Mouse (Mus musculus) neural tube, embryonic 15.5 days (tissue): ENCODE measurements around the gene Slc6a8. TPM values are rescaled to one million over a fixed set of nuclear protein-coding genes. Genes with fewer than 3 reads are reported as not detected.
A peak's percentile ranks its signal among the peaks of the same experiment; 100 is the strongest.

ENCODE experiments used
- ATAC-seq: fragments of 200-750 bp; cut with Nextera tagmentation; 2 replicates; pipeline ENCODE4 v1.8.0; 2017; ENCODE audit warnings: mild to moderate bottlenecking, moderate TSS enrichment, moderate library complexity; ENCODE audit not compliant: low FRiP score
- H3K27ac ChIP-seq: fragments of 300-500 bp; sonication (generic); replicated peaks from 2 replicates; pipeline ENCODE4 v1.5.1; 2015; ENCODE audit warnings: mild to moderate bottlenecking, inconsistent platforms
- H3K27me3 ChIP-seq: fragments of 300-500 bp; sonication (generic); replicated peaks from 2 replicates; pipeline ENCODE4 v1.6.1; 2015; ENCODE audit warnings: inconsistent platforms
- H3K36me3 ChIP-seq: fragments of 300-500 bp; sonication (generic); 2 replicates; pipeline ENCODE4 v1.6.1; 2015; ENCODE audit warnings: inconsistent platforms
- H3K4me1 ChIP-seq: fragments of 300-500 bp; sonication (generic); 2 replicates; pipeline ENCODE4 v1.6.1; 2015; ENCODE audit warnings: inconsistent platforms
- H3K4me2 ChIP-seq: fragments of 300-500 bp; sonication (generic); 2 replicates; pipeline ENCODE4 v1.6.1; 2015; ENCODE audit warnings: inconsistent platforms, mild to moderate bottlenecking, moderate library complexity
- H3K4me3 ChIP-seq: fragments of 300-500 bp; sonication (generic); replicated peaks from 2 replicates; pipeline ENCODE4 v1.5.1; 2015; ENCODE audit warnings: mild to moderate bottlenecking, inconsistent platforms
- H3K9ac ChIP-seq: fragments of 300-500 bp; sonication (generic); replicated peaks from 2 replicates; pipeline ENCODE4 v1.6.1; 2015; ENCODE audit warnings: mild to moderate bottlenecking, inconsistent platforms
- H3K9me3 ChIP-seq: fragments of 300-500 bp; sonication (generic); replicated peaks from 2 replicates; pipeline ENCODE4 v1.6.1; 2016; ENCODE audit warnings: inconsistent platforms
- WGBS: fragments of 180-500 bp; shearing (Covaris S2); methylation state at CpG from one replicate; pipeline ENCODE4 v1.1.7; 2015; ENCODE audit warnings: mixed read lengths; 5-methylcytosine and 5-hydroxymethylcytosine counted together
- polyA plus RNA-seq: library from polyadenylated mRNA; unstranded; fragments of >200 nt; fragmentation: Nextera tagmentation; extraction: Ambion mirVana; gene quantifications from 2 replicates; pipeline ENCODE4 v1.2.1, GENCODE M21; 2015

The Slc6a8 gene
- polyA plus RNA-seq, 1 experiment from 2014 or later = 8.2 TPM

GRCm38 (mm10) chrX:73685629-73686028, 12.7 kb downstream of the Slc6a8 start:
- H3K36me3 ChIP-seq = peaks cover 18% of the 10 kb centered on the region
- no peak overlapping the region for H3K9ac ChIP-seq
- no peaks in the 10 kb centered on the region for H3K4me1 ChIP-seq
- H3K27ac ChIP-seq = no peak overlapping the region
- no peak overlapping the region for H3K4me2 ChIP-seq
- no peaks in the 10 kb centered on the region for H3K27me3 ChIP-seq
- 52% methylated on average over 3 of the region's 3 CpGs for WGBS
- no peaks in the 10 kb centered on the region for H3K9me3 ChIP-seq
- no peak overlapping the region for H3K4me3 ChIP-seq
- ATAC-seq = no peak

GRCm38 (mm10) chrX:73690917-73691629, 18.1 kb downstream of the Slc6a8 start:
- ATAC-seq = no peak
- 77% methylated on average over 5 of the region's 5 CpGs for whole genome bisulfite sequencing

GRCm38 (mm10) chrX:73700472-73700871, 27.5 kb downstream of the Slc6a8 start:
- Histone ChIP-seq H3K36me3 (no peaks in the 10 kb centered on the region), H3K4me1 (no peaks in the 10 kb centered on the region), H3K27me3 (no peaks in the 10 kb centered on the region), H3K4me2 (no peak overlapping the region), H3K4me3 (no peak overlapping the region), H3K9me3 (no peaks in the 10 kb centered on the region), H3K9ac (no peak overlapping the region), H3K27ac (no peak overlapping the region)
- ATAC-seq = no peak
- 85% methylated on average over 1 of the region's 1 CpGs for WGBS

More at GRCm38 (mm10) chrX:73690917-73691629, 18.1 kb downstream of the Slc6a8 start:
- Histone ChIP-seq H3K4me2 (no peak overlapping the region), H3K36me3 (peaks cover 9% of the 10 kb centered on the region; the same call in 1 of the 2 replicates), H3K4me3 (no peak overlapping the region), H3K9ac (no peak overlapping the region), H3K9me3 (no peaks in the 10 kb centered on the region), H3K27ac (no peak overlapping the region), H3K4me1 (no peaks in the 10 kb centered on the region), H3K27me3 (no peaks in the 10 kb centered on the region)

GRCm38 (mm10) chrX:73715476-73716108, 42.6 kb downstream of the Slc6a8 start:
- Histone ChIP-seq H3K4me3 (peak overlapping the region; percentile 50), H3K36me3 (no peaks in the 10 kb centered on the region), H3K27me3 (no peaks in the 10 kb centered on the region), H3K4me2 (peak overlapping the region; percentile 68), H3K4me1 (peaks cover 36% of the 10 kb centered on the region), H3K27ac (peak overlapping the region; percentile 82), H3K9ac (peak overlapping the region; percentile 55), H3K9me3 (no peaks in the 10 kb centered on the region)
- peak; percentile 6; the same call in 1 of the 2 replicates for ATAC-seq
- WGBS = 32% methylated on average over 21 of the region's 21 CpGs

GRCm38 (mm10) chrX:73716109-73716661, 43.2 kb downstream of the Slc6a8 start, which contains the start of the genes Bcap31 and Abcd1:
Bcap31 (minus strand) TSS chrX:73716175.
Abcd1 (plus strand) TSS chrX:73716597.
- WGBS = 31% methylated on average over 41 of the region's 45 CpGs
- H3K27ac ChIP-seq = peak within 1 kb of the TSS; percentile 82
- ATAC-seq = peak; percentile 91
- H3K27me3 ChIP-seq = no peaks in the 10 kb centered on the region
- H3K9me3 ChIP-seq = no peaks in the 10 kb centered on the region
- peak within 1 kb of the TSS; percentile 55 for H3K9ac ChIP-seq
- H3K4me1 ChIP-seq = peaks cover 36% of the 10 kb centered on the region
- peak within 1 kb of the TSS; percentile 68 for H3K4me2 ChIP-seq
- 0 out of 2 replicates have a peak, but pooled peaks cover 3% of the 10 kb centered on the region for H3K36me3 ChIP-seq
- H3K4me3 ChIP-seq = peak within 1 kb of the TSS; percentile 50

GRCm38 (mm10) chrX:73716709-73717545, 44.0 kb downstream of the Slc6a8 start:
- Histone ChIP-seq H3K4me2 (peak overlapping the region; percentile 68), H3K27ac (peak overlapping the region; percentile 82), H3K36me3 (0 out of 2 replicates have a peak, but pooled peaks cover 3% of the 10 kb centered on the region), H3K27me3 (no peaks in the 10 kb centered on the region), H3K9ac (peak overlapping the region; percentile 55), H3K4me3 (peak overlapping the region; percentile 50), H3K9me3 (no peaks in the 10 kb centered on the region), H3K4me1 (peaks cover 36% of the 10 kb centered on the region)
- ATAC-seq = peak; percentile 71
- WGBS = 32% methylated on average over 30 of the region's 30 CpGs

- Histone ChIP-seq H3K4me1 (peaks cover 36% of the 10 kb centered on the region), H3K27ac (no peak overlapping the region), H3K4me2 (peak overlapping the region; percentile 68), H3K9ac (no peak overlapping the region), H3K9me3 (no peaks in the 10 kb centered on the region), H3K27me3 (no peaks in the 10 kb centered on the region), H3K36me3 (0 out of 2 replicates have a peak, but pooled peaks cover 3% of the 10 kb centered on the region), H3K4me3 (peak overlapping the region; percentile 50)
- 68% methylated on average over 11 of the region's 11 CpGs for WGBS
- no peak for ATAC-seq
These were observed 44.7 kb downstream of the Slc6a8 start for GRCm38 (mm10) chrX:73717667-73718066.

- peaks cover 36% of the 10 kb centered on the region for H3K4me1 ChIP-seq
- H3K9me3 ChIP-seq = no peaks in the 10 kb centered on the region
- H3K36me3 ChIP-seq = 0 out of 2 replicates have a peak, but pooled peaks cover 3% of the 10 kb centered on the region
- H3K9ac ChIP-seq = no peak overlapping the region
- no peak overlapping the region for H3K4me3 ChIP-seq
- H3K27ac ChIP-seq = no peak overlapping the region
- ATAC-seq = no peak
- H3K27me3 ChIP-seq = no peaks in the 10 kb centered on the region
- peak overlapping the region; percentile 68 for H3K4me2 ChIP-seq
- 51% methylated on average over 3 of the region's 3 CpGs for WGBS
These were observed 45.3 kb downstream of the Slc6a8 start for GRCm38 (mm10) chrX:73718271-73718670.

GRCm38 (mm10) chrX:73718686-73719362, 45.9 kb downstream of the Slc6a8 start:
- H3K9ac ChIP-seq = no peak overlapping the region
- no peaks in the 10 kb centered on the region for H3K9me3 ChIP-seq
- no peaks in the 10 kb centered on the region for H3K27me3 ChIP-seq
- no peak overlapping the region for H3K27ac ChIP-seq
- H3K4me1 ChIP-seq = peaks cover 36% of the 10 kb centered on the region
- 0 out of 2 replicates have a peak, but pooled peaks cover 3% of the 10 kb centered on the region for H3K36me3 ChIP-seq
- H3K4me3 ChIP-seq = no peak overlapping the region
- ATAC-seq = no peak
- WGBS = 37% methylated on average over 5 of the region's 5 CpGs
- H3K4me2 ChIP-seq = peak overlapping the region; percentile 68

GRCm38 (mm10) chrX:73730908-73731307, 58.0 kb downstream of the Slc6a8 start:
- 46% methylated on average over 1 of the region's 1 CpGs for WGBS
- H3K27ac ChIP-seq = no peak overlapping the region
- H3K36me3 ChIP-seq = peaks cover 7% of the 10 kb centered on the region; the same call in 1 of the 2 replicates
- no peak overlapping the region for H3K9ac ChIP-seq
- no peak overlapping the region for H3K4me2 ChIP-seq
- no peaks in the 10 kb centered on the region for H3K27me3 ChIP-seq
- H3K4me3 ChIP-seq = no peak overlapping the region
- no peaks in the 10 kb centered on the region for H3K4me1 ChIP-seq
- H3K9me3 ChIP-seq = no peaks in the 10 kb centered on the region
- no peak for ATAC-seq
